Comparison of ENCODE assay signal across 9 mouse cellular contexts in the genomic region with DNA sequence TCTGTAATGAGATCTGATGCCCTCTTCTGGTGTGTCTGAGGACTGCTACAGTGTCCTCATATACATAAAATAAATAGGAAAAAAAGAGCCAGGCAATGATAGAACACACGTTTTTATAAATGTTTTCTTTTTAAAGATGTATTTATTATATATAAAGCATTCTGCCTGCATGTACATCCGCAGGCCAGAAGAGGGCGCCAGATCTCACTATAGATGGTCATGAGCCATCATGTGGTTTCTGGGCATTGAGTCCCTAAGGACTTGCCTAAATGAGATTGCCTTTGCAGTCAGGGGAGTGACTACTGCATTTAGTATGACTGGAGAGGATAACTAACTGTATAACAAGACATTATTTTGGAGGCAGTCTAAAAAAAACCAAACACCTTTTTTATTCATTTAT. TPM values are rescaled to one million over a fixed set of nuclear protein-coding genes. Genes with fewer than 3 reads are reported as not detected.
DNase-seq lines count a peak whose midpoint lies in the region; ATAC-seq and TF ChIP-seq lines count a peak whose summit lies in the region.
"Had no signal": no experiment of that assay in that cellular context is flagged by ENCODE, and none has a peak within 500 bp of the region (broad histone marks: within the 10 kb centered on the region; RNA-seq: fewer than 3 reads in every experiment).

No protein-coding gene starts in this region.

- H3K4me1 ChIP-seq in heart, adult 2 months (ENCODE audit: control insufficient read depth, insufficient read depth, low read length): no peaks in the 10 kb centered on the region
- H3K4me1 ChIP-seq in limb, embryonic 10.5 days: no peaks in the 10 kb centered on the region
- H3K4me1 ChIP-seq in hindbrain, embryonic 14.5 days (replicated peaks; ENCODE audit: control insufficient read depth, insufficient read depth, low read length): no peaks in the 10 kb centered on the region
- H3K4me1 ChIP-seq: limb, embryonic 13.5 days had no signal

- TF ChIP-seq POLR2A in heart, adult 2 months (IDR thresholded peaks at IDR 0.05; ENCODE audit: insufficient read depth, low read depth, low read length): no peak

- no peak overlapping the region for H3K9ac ChIP-seq in heart, adult 2 months (ENCODE audit: low read depth, low read length)
- no peak overlapping the region for H3K9ac ChIP-seq in hindbrain, embryonic 14.5 days
- H3K9ac ChIP-seq: limb, embryonic 13.5 days had no signal

- intact Hi-C loops in heart, adult 2 months (cut with DNase I): no loop called here

- TF ChIP-seq CTCF in heart, adult 2 months (IDR thresholded peaks at IDR 0.05): peak; percentile 71

- ATAC-seq in hindbrain, embryonic 14.5 days (ENCODE audit: low FRiP score): no peak

- H3K36me3 ChIP-seq in heart, adult 2 months (ENCODE audit: control insufficient read depth, insufficient read depth, low read length): no peaks in the 10 kb centered on the region
- no peaks in the 10 kb centered on the region for H3K36me3 ChIP-seq in limb, embryonic 10.5 days
- no peaks in the 10 kb centered on the region for H3K36me3 ChIP-seq in hindbrain, embryonic 14.5 days (replicated peaks; ENCODE audit: control insufficient read depth, insufficient read depth)
- H3K36me3 ChIP-seq: limb, embryonic 13.5 days had no signal

- H3K9me3 ChIP-seq in limb, embryonic 10.5 days (replicated peaks): no peaks in the 10 kb centered on the region
- H3K9me3 ChIP-seq in hindbrain, embryonic 14.5 days (ENCODE audit: control insufficient read depth, low read length): no peaks in the 10 kb centered on the region
- H3K9me3 ChIP-seq: limb, embryonic 13.5 days had no signal

- no peaks in the 10 kb centered on the region for H3K79me2 ChIP-seq in heart, adult 2 months (replicated peaks; ENCODE audit: control insufficient read depth, insufficient read depth, low read length)

- WGBS in heart, adult 2 months: 15% methylated on average over 3 of the region's 3 CpGs
- 9% methylated on average over 3 of the region's 3 CpGs for WGBS in limb, embryonic 10.5 days
- 15% methylated on average over 3 of the region's 3 CpGs for WGBS in hindbrain, embryonic 14.5 days

- no peak overlapping the region for H3K4me2 ChIP-seq in hindbrain, embryonic 14.5 days (replicated peaks)
- H3K4me2 ChIP-seq: limb, embryonic 13.5 days had no signal

- no peak for TF ChIP-seq EP300 in heart, adult 2 months (IDR thresholded peaks at IDR 0.05; ENCODE audit: insufficient read depth, low read depth, low read length)

- peak in 1 of 2 experiments; percentile 17 for DNase-seq in heart, adult 2 months
- DNase-seq in heart, adult 11 months: no peak
- DNase-seq in 3T3-L1 (ENCODE audit: low read depth, low spot score): peak; percentile 75
- DNase-seq in R1 (ENCODE audit: low read depth, low spot score): peak; percentile 59
- peak; percentile 39 for DNase-seq in limb, embryonic 10.5 days (ENCODE audit: low spot score)
- DNase-seq in thymus, postnatal 14 days: peak; percentile 39
- no peak for DNase-seq in urinary bladder, adult 18-20 months (ENCODE audit: low spot score in 2 of 2)
- no peak for DNase-seq in hindbrain, embryonic 14.5 days (ENCODE audit: low spot score)

- H3K27ac ChIP-seq in heart, adult 2 months: no peak overlapping the region
- H3K27ac ChIP-seq in limb, embryonic 10.5 days: no peak overlapping the region
- H3K27ac ChIP-seq in hindbrain, embryonic 14.5 days: no peak overlapping the region
- H3K27ac ChIP-seq: limb, embryonic 13.5 days had no signal

- H3K27me3 ChIP-seq in heart, adult 2 months (ENCODE audit: control insufficient read depth, insufficient read depth, low read length): no peaks in the 10 kb centered on the region
- no peaks in the 10 kb centered on the region for H3K27me3 ChIP-seq in limb, embryonic 10.5 days (ENCODE audit: low read depth, poor library complexity, severe bottlenecking)
- H3K27me3 ChIP-seq in hindbrain, embryonic 14.5 days (ENCODE audit: control insufficient read depth, insufficient read depth, low read length): no peaks in the 10 kb centered on the region
- H3K27me3 ChIP-seq: limb, embryonic 13.5 days had no signal

- H3K4me3 ChIP-seq in heart, adult 2 months: no peak overlapping the region
- no peak overlapping the region for H3K4me3 ChIP-seq in limb, embryonic 10.5 days
- no peak overlapping the region for H3K4me3 ChIP-seq in hindbrain, embryonic 14.5 days (replicated peaks; ENCODE audit: low read length)
- H3K4me3 ChIP-seq: limb, embryonic 13.5 days had no signal

RNA-seq across cellular contexts. Expression of gene Taf1, which starts 27.9 kb away (rescaled TPM):
- total RNA-seq in heart, adult 2 months (2021): 10 to 100 TPM; 15.0 to 15.4 TPM
- 2.7 and 5.8 TPM in 2 replicates for polyA plus RNA-seq in heart, adult 2 months (2012; rRNA removed)
- 20.0 and 23.8 TPM in 2 replicates for polyA plus RNA-seq in limb, embryonic 10.5 days (2016; fragmentation: Nextera tagmentation; extraction: Ambion mirVana)
- polyA plus RNA-seq in hindbrain, embryonic 14.5 days (2014; fragmentation: Nextera tagmentation; extraction: Ambion mirVana): 18.3 and 18.5 TPM in 2 replicates

RNA-seq across cellular contexts. Expression of gene Itgb1bp2, which starts 55.7 kb away (rescaled TPM):
- 100 to 1,000 TPM; 157 to 183 TPM for total RNA-seq in heart, adult 2 months (2021)
- polyA plus RNA-seq in heart, adult 2 months (2012; rRNA removed): 194 and 335 TPM in 2 replicates
- polyA plus RNA-seq in limb, embryonic 10.5 days (2016; fragmentation: Nextera tagmentation; extraction: Ambion mirVana): 2.2 and 2.9 TPM in 2 replicates
- 0.69 and 0.90 TPM in 2 replicates for polyA plus RNA-seq in hindbrain, embryonic 14.5 days (2014; fragmentation: Nextera tagmentation; extraction: Ambion mirVana)

Comparison
In these comparisons a context has a peak if more than half of its experiments do, and no peak if none do; other contexts are left out.
1. DNase-seq: peak in 3T3-L1 (single experiment), R1 (single experiment), limb, embryonic 10.5 days (single experiment) and thymus, postnatal 14 days (single experiment); none in heart, adult 11 months (single experiment), urinary bladder, adult 18-20 months (0 of 2) and hindbrain, embryonic 14.5 days (single experiment).
2. RNA of gene Itgb1bp2, which starts 55.7 kb away (polyA plus RNA-seq): 194 to 335 TPM in heart, adult 2 months; 2.2 to 2.9 TPM in limb, embryonic 10.5 days and 0.69 to 0.90 TPM in hindbrain, embryonic 14.5 days; every median in the first group is over 10 times any median in the second.